Mouse (Mus musculus): ENCODE measurements at regions not wholly inside any gene's neighbourhood (a gene's known extent, or its start where the extent isn't known, plus 50 kb on each side); places are given as distances from the start of the nearest gene placed in this dataset.

- 73% methylated on average over 8 of the region's 8 CpGs for whole genome bisulfite sequencing
Measured at GRCm38 (mm10) chr16:93272636-93273035, 331.2 kb downstream of the Setd4 start.

GRCm38 (mm10) chr16:93272146-93272545 is 331.7 kb downstream of the Setd4 start:
- Histone ChIP-seq H3K27ac (no peak overlapping the region), H3K4me3 (no peak overlapping the region), H3K4me2 (replicated peaks) (no peak overlapping the region), H3K9me3 (replicated peaks) (no peaks in the 10 kb centered on the region), H3K9ac (no peak overlapping the region), H3K4me1 (no peaks in the 10 kb centered on the region), H3K36me3 (no peaks in the 10 kb centered on the region), H3K27me3 (no peaks in the 10 kb centered on the region)
- ATAC-seq (ENCODE audit: low FRiP score), result no peak
- WGBS, result 62% methylated on average over 6 of the region's 6 CpGs

More at GRCm38 (mm10) chr16:93272636-93273035, 331.2 kb downstream of the Setd4 start:
- Histone ChIP-seq H3K4me1 (no peaks in the 10 kb centered on the region), H3K4me3 (no peak overlapping the region), H3K36me3 (no peaks in the 10 kb centered on the region), H3K9me3 (replicated peaks) (no peaks in the 10 kb centered on the region), H3K27me3 (no peaks in the 10 kb centered on the region), H3K27ac (no peak overlapping the region), H3K9ac (no peak overlapping the region), H3K4me2 (replicated peaks) (no peak overlapping the region)
- no peak for ATAC-seq (ENCODE audit: low FRiP score)

GRCm38 (mm10) chr16:93264061-93264585 is 339.7 kb downstream of the Setd4 start:
- 60% methylated on average over 4 of the region's 4 CpGs for whole genome bisulfite sequencing
- H3K9ac ChIP-seq, result no peak overlapping the region
- no peaks in the 10 kb centered on the region; the same call in 1 of the 2 replicates for H3K27me3 ChIP-seq
- no peak overlapping the region for H3K4me3 ChIP-seq
- H3K36me3 ChIP-seq, result no peaks in the 10 kb centered on the region
- H3K9me3 ChIP-seq (replicated peaks), result no peaks in the 10 kb centered on the region
- no peaks in the 10 kb centered on the region for H3K4me1 ChIP-seq
- H3K4me2 ChIP-seq (replicated peaks), result no peak overlapping the region
- no peak for ATAC-seq (ENCODE audit: low FRiP score)
- H3K27ac ChIP-seq, result no peak overlapping the region

GRCm38 (mm10) chr16:93263141-93263815 is 340.6 kb downstream of the Setd4 start:
- H3K9me3 ChIP-seq (replicated peaks), result no peaks in the 10 kb centered on the region

GRCm38 (mm10) chr16:93246825-93247224 is 357.0 kb downstream of the Setd4 start:
- H3K4me3 ChIP-seq, result no peak overlapping the region
- H3K27ac ChIP-seq, result no peak overlapping the region
- H3K36me3 ChIP-seq, result no peaks in the 10 kb centered on the region
- peaks cover 5% of the 10 kb centered on the region for H3K4me1 ChIP-seq
- no peak overlapping the region for H3K4me2 ChIP-seq (replicated peaks)
- WGBS, result 8% methylated on average over 7 of the region's 7 CpGs
- ATAC-seq (ENCODE audit: low FRiP score), result no peak
- H3K9me3 ChIP-seq (replicated peaks), result no peaks in the 10 kb centered on the region
- H3K9ac ChIP-seq, result no peak overlapping the region
- peaks cover 24% of the 10 kb centered on the region; the same call in 1 of the 2 replicates for H3K27me3 ChIP-seq

More at GRCm38 (mm10) chr16:93263141-93263815, 340.6 kb downstream of the Setd4 start:
- no peak overlapping the region for H3K4me3 ChIP-seq
- 82% methylated on average over 8 of the region's 8 CpGs for WGBS
- H3K4me1 ChIP-seq, result no peaks in the 10 kb centered on the region
- no peaks in the 10 kb centered on the region; the same call in 1 of the 2 replicates for H3K27me3 ChIP-seq
- no peak overlapping the region for H3K4me2 ChIP-seq (replicated peaks)
- no peak for ATAC-seq (ENCODE audit: low FRiP score)
- H3K36me3 ChIP-seq, result no peaks in the 10 kb centered on the region
- no peak overlapping the region for H3K27ac ChIP-seq
- H3K9ac ChIP-seq, result no peak overlapping the region

GRCm38 (mm10) chr16:93245738-93246137 is 358.1 kb downstream of the Setd4 start:
- no peak overlapping the region for H3K27ac ChIP-seq
- H3K9me3 ChIP-seq (replicated peaks), result no peaks in the 10 kb centered on the region
- no peak overlapping the region for H3K9ac ChIP-seq
- no peaks in the 10 kb centered on the region for H3K36me3 ChIP-seq
- no peak overlapping the region for H3K4me2 ChIP-seq (replicated peaks)
- H3K27me3 ChIP-seq, result peaks cover 24% of the 10 kb centered on the region; the same call in 1 of the 2 replicates
- H3K4me3 ChIP-seq, result no peak overlapping the region
- H3K4me1 ChIP-seq, result peaks cover 5% of the 10 kb centered on the region
- 79% methylated on average over 6 of the region's 6 CpGs for WGBS
- ATAC-seq (ENCODE audit: low FRiP score), result no peak

- Histone ChIP-seq H3K4me1 (no peaks in the 10 kb centered on the region), H3K27me3 (0 out of 2 replicates have a peak, but pooled peaks cover 3% of the 10 kb centered on the region), H3K4me2 (replicated peaks) (no peak overlapping the region), H3K9me3 (replicated peaks) (no peaks in the 10 kb centered on the region), H3K27ac (no peak overlapping the region), H3K9ac (no peak overlapping the region), H3K36me3 (no peaks in the 10 kb centered on the region), H3K4me3 (no peak overlapping the region)
- ATAC-seq (ENCODE audit: low FRiP score), result no peak
- WGBS, result 83% methylated on average over 4 of the region's 4 CpGs
Measured at GRCm38 (mm10) chr16:93238898-93239297, 365.0 kb downstream of the Setd4 start.

GRCm38 (mm10) chr16:93238326-93238725 is 365.5 kb downstream of the Setd4 start:
- no peaks in the 10 kb centered on the region for H3K4me1 ChIP-seq
- H3K36me3 ChIP-seq, result no peaks in the 10 kb centered on the region
- H3K4me3 ChIP-seq, result no peak overlapping the region
- no peak overlapping the region for H3K4me2 ChIP-seq (replicated peaks)
- H3K27ac ChIP-seq, result no peak overlapping the region
- 0 out of 2 replicates have a peak, but pooled peaks cover 3% of the 10 kb centered on the region for H3K27me3 ChIP-seq
- H3K9ac ChIP-seq, result no peak overlapping the region
- H3K9me3 ChIP-seq (replicated peaks), result no peaks in the 10 kb centered on the region
- 81% methylated on average over 4 of the region's 4 CpGs for WGBS
- no peak for ATAC-seq (ENCODE audit: low FRiP score)

- Histone ChIP-seq H3K27me3 (no peaks in the 10 kb centered on the region), H3K4me3 (no peak overlapping the region), H3K9me3 (replicated peaks) (peaks cover 4% of the 10 kb centered on the region; the same call in 1 of the 2 replicates), H3K9ac (no peak overlapping the region), H3K4me1 (no peaks in the 10 kb centered on the region), H3K36me3 (no peaks in the 10 kb centered on the region), H3K27ac (no peak overlapping the region), H3K4me2 (replicated peaks) (no peak overlapping the region)
- WGBS, result 86% methylated on average over 7 of the region's 7 CpGs
- ATAC-seq (ENCODE audit: low FRiP score), result no peak
Measured at GRCm38 (mm10) chr16:93225644-93226043, 378.2 kb downstream of the Setd4 start.

GRCm38 (mm10) chr16:93225196-93225595 is 378.7 kb downstream of the Setd4 start:
- Histone ChIP-seq H3K27ac (no peak overlapping the region), H3K4me3 (no peak overlapping the region), H3K4me1 (no peaks in the 10 kb centered on the region), H3K4me2 (replicated peaks) (no peak overlapping the region), H3K9ac (no peak overlapping the region), H3K36me3 (no peaks in the 10 kb centered on the region), H3K27me3 (no peaks in the 10 kb centered on the region), H3K9me3 (replicated peaks) (no peaks in the 10 kb centered on the region)
- WGBS, result 90% methylated on average over 2 of the region's 2 CpGs
- no peak for ATAC-seq (ENCODE audit: low FRiP score)

- WGBS, result 90% methylated on average over 9 of the region's 9 CpGs
- Histone ChIP-seq H3K27me3 (no peaks in the 10 kb centered on the region), H3K27ac (no peak overlapping the region), H3K9me3 (replicated peaks) (no peaks in the 10 kb centered on the region), H3K4me1 (no peaks in the 10 kb centered on the region), H3K9ac (no peak overlapping the region), H3K4me2 (replicated peaks) (no peak overlapping the region), H3K36me3 (no peaks in the 10 kb centered on the region), H3K4me3 (no peak overlapping the region)
- no peak for ATAC-seq (ENCODE audit: low FRiP score)
Measured at GRCm38 (mm10) chr16:93219731-93220130, 384.1 kb downstream of the Setd4 start.

- ATAC-seq (ENCODE audit: low FRiP score), result no peak
- 71% methylated on average over 10 of the region's 10 CpGs for WGBS
- H3K4me2 ChIP-seq (replicated peaks), result no peak overlapping the region
- no peak overlapping the region for H3K9ac ChIP-seq
- H3K4me3 ChIP-seq, result no peak overlapping the region
- no peaks in the 10 kb centered on the region for H3K4me1 ChIP-seq
- no peaks in the 10 kb centered on the region for H3K27me3 ChIP-seq
- H3K27ac ChIP-seq, result no peak overlapping the region
- H3K36me3 ChIP-seq, result no peaks in the 10 kb centered on the region
- H3K9me3 ChIP-seq (replicated peaks), result no peaks in the 10 kb centered on the region
Measured at GRCm38 (mm10) chr16:93218402-93218801, 385.5 kb downstream of the Setd4 start.

Data from hindbrain, embryonic 12.5 days (tissue).